Mouse (Mus musculus) c-Kit-positive CD71-positive TER-119-negative erythroid progenitor cells, embryonic 14.5 days (primary cell): ENCODE results near the gene Herpud2.
"Not testable (repeated sequence)": the region's sequence is repeated elsewhere in the genome, so short reads cannot be mapped to it uniquely, and the experiment has no call there.

Experiments used
- DNase-seq: peaks from one replicate; pipeline ENCODE4 v3.0.0-alpha.2; 2013; ENCODE audit warnings: low read depth

Gene Herpud2

DNA sequence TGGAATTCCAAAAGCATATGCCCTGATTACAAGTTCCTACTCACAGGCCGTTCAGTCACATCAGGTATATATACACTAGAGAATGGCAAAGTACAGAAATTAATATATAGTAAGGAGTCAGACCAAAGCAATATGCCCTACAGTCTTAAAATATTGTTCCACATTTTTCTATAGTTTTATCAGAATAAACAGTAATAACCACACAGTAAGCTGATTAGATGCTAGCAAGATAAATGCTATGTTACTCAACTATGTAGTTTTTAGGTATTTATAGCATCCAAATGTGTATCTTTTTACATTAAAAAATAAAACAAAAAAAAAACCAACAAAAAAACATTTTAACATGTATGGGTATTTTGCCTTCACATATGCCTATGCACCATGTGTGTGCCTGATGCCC lies 5.7 kb downstream of the Herpud2 start:
- DNase-seq = no peak

DNA sequence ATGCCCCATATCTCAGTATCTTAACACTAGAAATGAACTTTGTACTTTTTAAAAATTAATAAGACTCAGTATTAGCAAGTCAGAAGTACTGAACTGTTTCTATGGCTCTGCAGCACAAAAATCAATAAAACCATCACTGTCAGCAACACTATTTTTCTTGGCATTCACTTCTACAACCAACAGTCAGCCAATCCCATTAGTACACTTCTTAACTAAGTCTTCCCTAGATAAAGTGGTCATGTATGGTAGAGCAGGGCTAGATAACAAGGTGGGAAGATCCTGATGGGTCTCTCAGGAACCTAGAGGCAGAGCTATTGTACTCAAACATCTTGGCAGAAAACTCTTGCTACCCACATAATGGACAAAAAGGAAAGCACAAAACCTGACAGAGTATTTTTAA lies 7.7 kb downstream of the Herpud2 start:
- no peak for DNase-seq

DNA sequence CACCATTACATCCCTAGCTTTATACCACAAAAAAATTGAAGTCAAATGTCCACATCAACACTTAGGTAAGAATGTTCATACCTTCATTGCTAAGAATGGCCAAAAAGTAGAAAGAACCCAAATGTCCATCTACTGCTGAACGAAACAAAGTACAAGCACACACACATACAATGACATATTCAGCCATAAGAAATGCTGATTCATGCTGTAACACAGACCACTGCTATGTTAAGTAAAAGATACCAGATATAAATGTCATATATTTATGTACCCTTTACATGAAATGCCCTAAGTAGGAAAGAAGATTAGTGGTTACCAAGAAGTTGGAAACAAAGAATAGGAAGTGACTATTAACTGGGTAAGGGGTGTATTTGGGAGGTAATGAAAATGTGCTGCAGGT lies 8.6 kb downstream of the Herpud2 start:
- DNase-seq = no peak

DNA sequence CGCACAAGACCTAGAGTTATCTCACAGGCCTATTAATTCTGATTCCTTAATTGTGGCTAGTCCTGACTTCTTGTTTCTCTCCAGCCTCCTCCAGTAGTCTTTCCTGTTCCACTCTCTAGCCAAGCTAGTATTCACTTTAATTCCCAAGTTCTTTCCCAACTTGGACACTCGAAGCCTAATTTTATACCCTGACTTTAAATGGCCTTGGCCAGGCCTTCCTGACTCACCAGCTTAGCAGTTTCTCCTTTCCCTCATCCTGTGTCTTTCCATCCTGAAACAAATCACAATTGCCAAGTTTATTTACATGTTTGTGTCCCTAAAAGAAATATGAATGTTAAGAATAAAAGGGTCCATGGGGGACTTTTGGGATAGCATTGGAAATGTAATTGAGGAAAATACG lies 9.6 kb downstream of the Herpud2 start:
- DNase-seq = no peak

DNA sequence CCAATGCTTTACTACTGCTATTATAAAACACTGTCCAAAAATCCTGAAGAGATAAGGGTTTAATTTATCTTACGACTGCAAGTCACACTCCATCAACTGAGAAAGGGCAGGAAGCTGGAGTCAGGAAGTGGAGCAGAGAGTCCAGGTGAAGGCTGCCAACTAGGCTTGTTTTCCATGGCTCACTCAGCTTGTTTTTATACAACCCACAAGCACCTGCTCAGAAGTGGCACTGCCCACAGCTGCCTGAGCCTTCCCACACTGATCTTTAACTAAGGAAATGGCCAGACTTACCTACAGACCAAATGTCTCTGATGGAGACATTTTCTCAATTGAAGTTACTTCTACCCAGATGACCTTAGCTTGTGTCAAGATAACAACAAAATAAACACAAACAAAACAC lies 11.3 kb downstream of the Herpud2 start:
- no peak for DNase-seq

DNA sequence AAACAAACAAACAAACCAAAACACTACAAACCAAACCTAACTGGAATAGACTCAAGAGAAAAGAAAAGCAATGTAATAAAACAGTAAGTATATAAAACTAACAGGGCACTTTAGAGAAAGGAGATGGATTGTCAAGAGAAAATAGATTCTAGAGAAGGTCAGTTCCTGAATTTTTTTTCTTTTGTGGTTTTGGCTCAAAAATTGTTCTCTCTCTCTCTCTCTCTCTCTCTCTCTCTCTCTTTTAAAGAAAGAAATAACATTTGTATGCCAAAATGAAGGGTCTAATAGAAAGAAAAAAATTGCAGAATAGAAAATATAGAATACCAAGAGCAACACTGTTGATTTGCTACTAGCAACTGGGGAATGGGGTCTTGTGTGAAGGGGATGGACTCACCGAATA lies 12.7 kb downstream of the Herpud2 start:
- DNase-seq = no peak

DNA sequence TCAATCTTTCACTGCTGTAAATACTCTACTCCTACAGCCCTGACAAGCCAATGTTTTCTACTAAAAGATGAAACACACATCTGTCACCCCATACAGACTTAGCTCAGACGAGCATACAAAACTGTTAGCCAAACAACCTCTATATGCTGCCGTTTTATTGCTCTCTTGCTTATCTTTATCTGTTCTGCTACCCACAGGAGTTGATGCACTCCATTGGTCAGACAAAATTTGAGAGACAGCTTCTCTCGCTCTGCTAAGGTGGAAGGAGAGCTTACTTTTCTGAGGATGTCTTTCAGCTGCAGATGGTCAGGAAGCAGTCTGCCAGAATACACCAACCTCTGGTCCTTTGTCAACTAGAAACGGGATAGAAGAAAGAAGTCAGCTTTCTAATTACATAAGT lies 18.7 kb downstream of the Herpud2 start:
- no peak for DNase-seq

DNA sequence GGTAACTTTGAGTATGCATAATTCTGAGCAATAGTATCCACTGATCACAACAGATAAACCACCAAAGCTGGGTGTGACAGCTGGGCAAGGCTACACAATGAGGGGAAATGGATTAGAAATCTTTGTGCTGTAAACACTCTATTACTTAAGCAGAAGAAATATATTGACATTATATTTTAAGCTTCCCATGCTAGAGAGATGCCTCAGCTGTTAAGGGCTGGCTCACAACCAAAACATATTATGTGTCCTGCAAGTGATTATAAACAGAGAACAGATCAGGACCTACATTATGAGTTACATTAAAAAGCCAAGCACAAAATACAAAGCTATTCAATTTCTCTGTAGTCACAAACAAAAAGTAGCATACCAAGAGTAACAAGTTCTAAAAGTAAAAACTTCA lies 19.4 kb downstream of the Herpud2 start:
- DNase-seq = no peak

DNA sequence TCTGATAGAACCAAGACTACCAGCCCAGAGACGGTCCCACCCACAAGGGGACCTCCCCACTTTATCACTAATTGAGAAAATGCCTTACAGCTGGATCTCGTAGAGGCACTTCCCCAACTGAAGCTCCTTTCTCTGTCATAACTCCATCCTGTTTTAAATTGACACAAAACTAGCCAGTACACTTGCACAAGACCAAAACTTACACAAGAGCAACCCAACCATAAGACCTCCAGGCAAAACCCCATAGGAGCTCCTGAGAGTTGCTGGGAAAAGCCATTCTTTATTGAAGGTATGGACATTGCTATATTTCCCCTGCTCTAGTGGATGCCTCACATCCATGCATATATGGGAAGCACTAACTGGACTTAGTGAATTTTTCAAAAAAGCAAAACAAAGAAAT lies 27.6 kb downstream of the Herpud2 start:
- no peak for DNase-seq

DNA sequence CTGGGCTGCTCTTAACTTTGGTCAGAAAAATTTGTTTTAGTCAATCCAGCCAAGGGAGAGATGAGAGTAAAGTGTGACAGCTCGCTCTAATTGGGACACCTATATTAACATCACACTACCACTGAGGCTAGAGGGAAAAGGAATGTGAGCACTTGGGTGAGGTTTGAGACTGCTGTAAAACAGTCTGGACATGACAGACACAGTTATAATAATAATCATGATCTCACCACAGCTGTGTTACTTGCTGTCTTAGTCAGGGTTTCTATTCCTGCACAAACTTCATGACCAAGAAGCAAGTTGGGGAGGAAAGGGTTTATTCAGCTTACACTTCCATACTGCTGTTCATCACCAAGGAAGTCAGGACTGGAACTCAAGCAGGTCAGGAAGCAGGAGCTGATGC lies 28.0 kb downstream of the Herpud2 start:
- not testable (repeated sequence) for DNase-seq

DNA sequence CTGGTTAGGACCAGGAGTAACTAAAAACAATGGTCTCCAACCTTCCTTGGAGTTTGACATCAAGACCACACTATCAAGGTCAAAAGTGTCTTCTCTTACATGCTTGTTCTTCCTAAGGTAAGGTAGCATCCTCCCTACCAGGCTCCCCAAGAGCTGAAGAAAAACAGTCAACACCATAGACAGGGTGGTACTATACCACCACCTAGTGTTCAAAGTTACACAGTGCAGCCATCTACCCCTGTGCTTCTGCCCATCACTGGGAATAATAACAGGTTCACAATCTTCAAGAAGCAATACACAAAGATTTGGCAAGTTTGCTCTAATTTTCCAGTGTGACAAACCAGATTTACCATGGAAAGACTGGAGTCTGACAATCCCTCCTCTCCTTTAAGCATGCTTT lies 47.0 kb downstream of the Herpud2 start:
- peak; percentile 28 for DNase-seq

DNA sequence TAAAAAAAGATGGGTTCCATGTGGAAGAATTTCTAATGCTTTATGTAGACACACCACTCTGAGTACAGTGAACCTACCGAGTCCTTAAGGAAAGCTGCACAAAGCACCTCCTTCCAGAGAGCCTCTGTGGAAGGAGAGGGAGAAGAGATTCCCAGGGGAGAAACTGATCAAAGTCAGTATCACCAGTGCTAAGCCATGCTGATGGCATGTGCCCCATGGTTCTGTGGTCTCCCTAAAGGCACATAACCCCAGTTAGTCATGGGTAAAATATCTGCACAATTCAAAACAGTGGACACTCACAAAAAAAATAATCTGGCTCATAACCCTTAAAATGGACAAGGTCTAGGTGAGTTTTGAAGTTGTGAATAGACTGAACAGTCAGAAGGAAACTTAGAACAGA lies 48.7 kb downstream of the Herpud2 start:
- no peak for DNase-seq

DNA sequence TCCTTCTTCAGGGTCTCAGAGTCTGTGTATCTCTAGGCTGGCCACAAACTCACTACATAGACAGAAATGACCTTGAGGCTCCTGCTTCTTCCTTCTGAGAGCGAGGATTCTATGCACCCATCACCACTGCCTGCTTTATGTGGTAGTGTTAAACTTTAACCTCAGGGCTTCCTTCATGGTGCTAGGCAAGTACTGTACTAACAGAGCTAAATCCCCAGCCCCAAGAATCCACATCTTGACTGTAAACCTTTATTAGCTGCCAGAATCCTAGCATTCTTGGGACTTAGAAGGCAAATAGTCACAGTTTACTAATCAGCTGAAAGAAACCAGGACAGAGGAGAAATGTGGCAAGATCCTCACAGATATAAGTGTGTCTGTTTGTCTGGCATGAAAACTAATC lies 60.8 kb downstream of the Herpud2 start:
- DNase-seq = no peak

DNA sequence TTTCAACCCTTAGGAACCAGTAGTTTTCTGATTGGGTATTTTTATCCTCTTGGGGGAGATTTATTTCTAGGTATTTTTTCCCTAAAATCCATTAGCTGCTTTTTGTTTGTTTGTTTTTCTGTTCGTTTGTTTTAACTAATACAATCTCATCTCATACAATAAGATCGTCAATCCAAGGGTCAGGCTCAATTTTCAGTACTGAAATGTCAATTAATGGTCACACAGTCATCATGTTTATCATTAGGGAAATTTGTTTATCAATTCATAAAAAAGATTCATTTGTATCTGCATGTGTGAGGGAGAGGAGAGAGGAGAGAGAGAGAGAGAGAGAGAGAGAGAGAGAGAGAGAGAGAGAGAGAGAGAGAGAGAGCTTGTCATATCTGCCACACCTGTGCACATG lies 62.5 kb downstream of the Herpud2 start, which contains the start of gene Gm10181:
Gene Gm10181 (plus strand): TSS at position 301 of the 400 bp plus-strand sequence.
- no peak for DNase-seq

DNA sequence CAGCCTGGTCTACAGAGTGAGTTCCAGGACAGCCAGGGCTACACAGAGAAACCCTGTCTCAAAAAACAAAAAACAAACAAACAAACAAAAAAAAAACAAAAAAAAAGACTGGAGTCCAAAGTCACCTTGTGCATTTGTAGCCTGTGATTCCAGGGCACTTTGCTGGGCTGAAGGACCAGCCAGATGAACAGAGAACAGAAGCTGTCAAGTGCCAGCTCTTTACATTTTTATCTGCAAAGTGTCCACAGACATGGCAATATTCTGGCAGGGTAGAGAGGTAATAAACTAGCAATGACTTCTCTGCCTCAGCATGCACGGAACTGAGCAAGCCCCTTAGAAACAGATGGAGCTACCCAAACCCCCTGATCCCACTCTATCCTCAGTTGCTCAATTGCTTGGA lies 75.1 kb downstream of the Herpud2 start:
- DNase-seq = no peak

DNA sequence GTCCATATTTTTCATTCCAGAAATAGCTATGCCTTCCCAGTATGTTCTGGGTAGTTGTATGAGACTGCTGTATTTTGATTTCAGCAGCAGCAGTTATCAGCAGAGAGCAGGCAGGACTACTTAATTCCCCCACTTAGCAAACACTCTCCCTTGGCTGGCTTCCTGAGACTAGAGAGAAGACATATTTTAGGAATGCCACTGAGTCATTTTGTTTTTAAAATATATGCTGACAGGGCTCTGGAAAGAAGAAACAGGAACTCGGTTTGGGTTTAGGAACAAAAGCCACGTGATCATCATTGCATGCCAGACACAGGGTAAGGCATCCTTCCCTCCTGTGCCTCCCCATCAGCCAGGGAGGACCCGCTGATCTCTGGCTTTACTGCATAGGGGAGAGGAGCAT lies 75.6 kb downstream of the Herpud2 start:
- DNase-seq = no peak

DNA sequence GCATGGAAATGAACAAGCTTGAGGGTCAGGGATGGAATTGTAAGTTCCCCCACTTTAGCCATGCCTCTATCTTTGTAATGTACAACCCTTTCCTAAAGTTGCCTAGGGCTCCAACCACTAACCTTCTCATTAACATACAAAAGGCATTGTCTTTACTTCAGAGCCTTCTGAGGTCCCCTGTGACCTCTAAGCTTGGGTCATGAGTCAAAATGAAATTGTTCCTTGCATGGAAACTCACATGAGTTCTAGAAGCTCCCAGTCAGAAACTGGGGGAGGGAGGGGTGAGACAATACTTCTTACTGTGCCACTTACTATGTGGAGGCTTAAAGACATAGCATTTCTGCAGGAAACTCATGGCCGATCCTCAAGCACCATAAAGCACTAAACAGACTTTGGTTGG lies 79.0 kb downstream of the Herpud2 start:
- DNase-seq = no peak

DNA sequence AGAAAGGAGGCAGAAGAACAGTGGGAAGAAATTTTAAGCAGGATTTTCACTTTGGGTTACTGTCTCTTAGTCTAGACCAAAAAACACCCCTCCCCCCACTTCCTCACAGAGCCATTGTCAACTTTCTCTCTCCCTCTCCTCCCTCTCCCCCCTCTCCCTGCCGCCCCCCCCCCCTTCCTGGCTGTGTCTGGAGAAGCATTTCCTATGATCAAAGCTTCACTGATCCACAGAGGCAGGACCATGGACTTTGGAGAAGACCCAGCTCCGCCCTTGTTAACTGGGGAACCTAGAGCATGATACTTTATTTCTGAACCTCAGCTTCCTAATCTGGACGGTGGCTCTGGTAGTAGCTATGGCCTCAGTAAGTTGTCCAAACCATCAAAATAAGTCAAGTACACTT lies 92.9 kb downstream of the Herpud2 start:
- DNase-seq = no peak
